Mouse (Mus musculus): ENCODE measurements around the gene Fmnl1. TPM values are rescaled to one million over a fixed set of nuclear protein-coding genes. Genes with fewer than 3 reads are reported as not detected.

The Fmnl1 gene
- 58.4 and 94.0 TPM in 2 replicates for total RNA-seq (2014; fragmentation: Nextera tagmentation)
- 21.3 and 31.0 TPM in 2 replicates for total RNA-seq (2017)

DNA sequence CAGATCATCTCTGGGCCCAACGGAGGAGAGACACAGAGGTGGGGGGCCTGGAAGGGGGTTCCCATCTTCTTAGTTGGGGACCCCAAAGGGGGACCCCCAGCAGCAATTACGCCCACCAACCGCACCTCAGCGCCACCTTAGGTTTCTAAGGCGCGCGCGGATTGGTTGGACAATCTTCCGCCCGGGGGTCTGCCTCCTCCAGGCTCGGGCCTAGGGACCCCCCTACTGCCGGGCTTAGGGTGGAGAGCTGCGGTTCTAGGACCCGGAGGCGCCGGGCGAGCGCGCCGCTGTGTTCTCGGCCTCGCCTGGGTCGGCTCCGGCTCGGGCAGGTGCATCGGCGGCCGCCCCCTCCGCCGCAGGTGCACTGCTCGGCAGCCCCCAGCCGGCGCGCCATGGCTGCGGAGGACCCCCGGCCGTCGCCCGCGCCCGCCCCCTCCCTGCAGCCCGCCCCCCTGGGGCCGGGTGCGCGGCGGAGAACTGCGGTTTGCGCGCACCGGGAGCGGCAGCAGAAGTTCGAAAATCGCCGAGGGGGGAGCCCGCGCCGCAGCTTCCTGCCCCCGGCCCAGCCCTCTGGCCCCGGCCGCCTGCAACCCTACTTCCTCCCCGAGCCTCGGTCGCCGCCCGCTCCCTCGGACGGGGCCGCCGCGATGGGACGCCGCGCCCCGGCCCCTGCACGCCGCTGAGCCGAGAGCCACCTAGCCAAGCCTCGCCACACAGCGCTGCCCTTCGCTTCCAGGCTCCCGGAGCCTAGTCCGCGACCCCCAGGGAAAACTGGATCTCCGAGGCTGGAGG is at the start of gene Fmnl1:
TSS of gene Fmnl1 (plus strand) at position 614 of the 792 bp plus-strand sequence.
- peak; percentile 28 for ATAC-seq (replicated peaks; ENCODE audit: poor library complexity, severe bottlenecking)

DNA sequence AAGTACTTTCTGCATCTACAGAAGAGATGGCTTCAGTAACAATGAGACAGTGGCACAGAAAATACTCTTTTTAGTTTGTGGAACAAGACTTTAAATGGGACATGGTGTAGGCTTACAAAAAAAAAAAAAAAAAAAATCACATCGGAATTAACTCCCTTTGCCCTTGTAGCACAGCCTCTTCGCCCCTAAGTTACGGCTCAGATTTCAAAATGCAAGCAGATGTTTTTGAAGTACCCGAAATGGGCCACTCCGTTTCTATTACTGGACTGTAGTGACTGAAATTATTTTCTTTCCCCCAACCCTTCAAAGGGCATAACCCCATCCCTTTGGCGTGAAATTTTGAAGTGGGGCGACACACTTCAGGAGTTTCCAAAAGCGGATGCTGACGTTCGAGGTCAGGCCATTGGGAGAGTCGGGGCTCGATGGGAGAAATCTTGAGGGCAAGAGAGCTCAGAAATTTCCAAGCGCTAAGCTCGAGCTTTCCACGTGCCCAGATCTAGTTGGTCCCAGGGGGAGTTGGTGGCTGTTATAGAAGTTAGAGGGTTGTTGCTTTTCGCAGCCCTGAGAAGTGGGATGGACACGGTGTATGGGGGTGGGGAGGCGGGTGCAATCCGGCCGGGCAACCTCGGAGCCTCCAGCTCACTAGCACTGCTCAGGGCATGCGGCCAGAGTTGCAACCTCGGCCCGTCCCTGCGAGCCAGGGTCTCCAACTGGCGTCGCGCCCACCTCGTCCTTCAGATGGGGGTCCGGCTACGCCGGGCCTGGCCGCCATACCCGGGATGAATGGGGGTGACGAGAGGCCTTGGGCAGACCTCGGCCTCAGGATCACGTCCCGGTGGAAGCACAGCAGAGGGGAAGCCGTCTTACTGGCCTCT is 39.0 kb upstream of the Fmnl1 start, which contains the start of gene Hexim2:
TSS of gene Hexim2 (plus strand) at position 729 of the 875 bp plus-strand sequence.
- ATAC-seq (replicated peaks; ENCODE audit: poor library complexity, severe bottlenecking): peak; percentile 25

DNA sequence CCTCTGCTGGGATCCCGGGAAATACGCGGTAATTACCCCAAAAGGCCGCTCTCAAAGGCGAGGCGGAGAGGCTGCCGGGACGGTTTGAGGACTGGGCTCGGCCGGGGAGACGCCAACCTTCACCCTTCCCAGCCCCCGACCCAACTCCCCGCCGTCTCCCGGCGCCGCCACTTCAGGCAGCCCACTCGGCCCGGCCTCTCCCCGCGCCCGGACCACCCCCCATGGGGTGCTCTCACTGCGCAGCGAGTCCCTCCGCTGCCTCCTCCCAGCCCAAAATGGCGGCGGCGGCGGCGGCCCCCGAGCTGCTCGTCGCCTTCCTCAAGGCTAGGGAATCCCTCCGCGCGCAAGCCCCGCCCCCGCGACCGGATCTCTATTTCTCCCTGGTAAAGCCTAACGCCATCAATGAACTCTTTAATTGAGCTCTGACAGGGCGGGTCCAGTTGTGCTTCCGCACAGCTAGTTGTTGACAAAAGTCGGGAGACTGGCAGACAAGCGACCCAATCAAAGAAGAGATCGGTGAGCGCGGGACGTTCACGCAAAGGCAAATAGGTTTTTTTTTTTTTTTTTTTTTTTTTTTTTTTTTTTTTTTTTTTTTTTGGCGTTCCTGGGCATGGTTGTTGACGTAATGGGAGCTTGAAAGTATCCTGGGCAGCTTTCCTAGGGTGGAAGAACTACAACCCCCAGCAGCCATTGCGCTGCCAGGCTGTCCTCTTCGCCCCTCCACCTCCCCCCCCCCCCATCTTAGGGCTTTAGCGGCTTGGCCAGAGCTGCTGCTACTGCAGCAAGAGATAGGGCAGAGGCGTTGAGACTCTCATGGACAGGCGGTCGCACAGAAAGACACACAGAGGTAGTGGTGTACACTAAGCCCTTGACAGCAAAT is 38.1 kb upstream of the Fmnl1 start:
- ATAC-seq (replicated peaks; ENCODE audit: poor library complexity, severe bottlenecking): peak; percentile 88

GRCm38 (mm10) chr11:103133456-103134185 is 37.3 kb upstream of the Fmnl1 start:
- ATAC-seq (replicated peaks; ENCODE audit: poor library complexity, severe bottlenecking): no peak

DNA sequence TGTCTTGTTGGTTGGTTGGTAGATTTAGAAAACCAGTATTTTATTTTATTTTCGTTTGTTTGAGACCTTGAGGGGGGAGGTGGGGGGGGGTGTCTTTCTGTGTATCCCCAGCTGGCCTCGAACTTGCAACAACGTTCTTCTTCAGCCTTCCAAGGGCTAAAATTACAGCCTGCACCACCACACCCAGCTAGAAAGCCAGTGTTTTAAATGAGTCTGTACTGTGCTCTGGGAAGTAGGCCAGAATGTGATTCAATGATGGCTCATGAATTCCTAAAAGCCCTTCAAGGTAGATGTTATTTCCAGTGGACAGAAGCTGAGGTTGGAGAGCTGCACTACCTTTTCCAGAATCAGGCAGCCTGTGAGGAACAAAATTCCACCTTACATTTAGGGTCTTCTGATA is 36.7 kb upstream of the Fmnl1 start:
- ATAC-seq (replicated peaks; ENCODE audit: poor library complexity, severe bottlenecking): no peak

GRCm38 (mm10) chr11:103136039-103136577 is 34.8 kb upstream of the Fmnl1 start:
- ATAC-seq (replicated peaks; ENCODE audit: poor library complexity, severe bottlenecking): peak; percentile 15; the same call in 1 of the 2 replicates

- no peak for ATAC-seq (replicated peaks; ENCODE audit: poor library complexity, severe bottlenecking)
Observed at GRCm38 (mm10) chr11:103139951-103140762, 30.8 kb upstream of the Fmnl1 start.

DNA sequence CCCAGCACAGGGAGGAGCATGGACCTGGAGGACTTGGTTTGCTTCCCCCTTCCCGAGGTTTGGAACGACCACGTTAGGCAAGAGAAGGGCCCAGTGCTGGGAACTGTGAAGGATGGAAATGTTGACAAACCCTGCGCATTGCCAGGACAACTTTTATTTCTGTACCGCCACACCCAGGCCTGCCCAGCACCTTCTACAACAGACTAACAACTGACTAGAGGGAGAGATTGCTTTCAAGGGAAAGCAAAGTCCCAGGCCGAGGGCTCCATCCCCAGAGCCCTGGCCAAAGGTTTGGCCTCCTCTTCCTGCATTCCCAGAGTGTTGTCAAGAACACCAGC is 30.2 kb upstream of the Fmnl1 start:
- ATAC-seq (replicated peaks; ENCODE audit: poor library complexity, severe bottlenecking): no peak

GRCm38 (mm10) chr11:103141101-103141943 is 29.6 kb upstream of the Fmnl1 start:
- no peak for ATAC-seq (replicated peaks; ENCODE audit: poor library complexity, severe bottlenecking)

DNA sequence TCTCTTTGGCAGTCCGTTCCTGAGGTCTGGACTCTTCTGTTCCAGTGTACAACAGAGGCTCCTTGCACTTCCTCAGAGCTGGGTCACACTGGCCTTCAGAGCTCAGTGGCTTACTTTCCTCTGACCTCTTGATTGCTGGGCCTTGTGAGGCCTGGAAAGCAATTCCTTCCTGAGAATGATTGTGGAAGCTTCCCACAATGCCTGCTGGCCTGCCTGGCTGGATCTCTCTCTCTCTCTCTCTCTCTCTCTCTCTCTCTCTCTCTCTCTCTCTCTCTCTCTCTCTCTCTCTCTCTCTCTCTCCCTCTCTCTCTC is 29.0 kb upstream of the Fmnl1 start:
- ATAC-seq (replicated peaks; ENCODE audit: poor library complexity, severe bottlenecking): no peak

- peak; percentile 24 for ATAC-seq (replicated peaks; ENCODE audit: poor library complexity, severe bottlenecking)
Observed at GRCm38 (mm10) chr11:103142441-103143182, 28.3 kb upstream of the Fmnl1 start.

DNA sequence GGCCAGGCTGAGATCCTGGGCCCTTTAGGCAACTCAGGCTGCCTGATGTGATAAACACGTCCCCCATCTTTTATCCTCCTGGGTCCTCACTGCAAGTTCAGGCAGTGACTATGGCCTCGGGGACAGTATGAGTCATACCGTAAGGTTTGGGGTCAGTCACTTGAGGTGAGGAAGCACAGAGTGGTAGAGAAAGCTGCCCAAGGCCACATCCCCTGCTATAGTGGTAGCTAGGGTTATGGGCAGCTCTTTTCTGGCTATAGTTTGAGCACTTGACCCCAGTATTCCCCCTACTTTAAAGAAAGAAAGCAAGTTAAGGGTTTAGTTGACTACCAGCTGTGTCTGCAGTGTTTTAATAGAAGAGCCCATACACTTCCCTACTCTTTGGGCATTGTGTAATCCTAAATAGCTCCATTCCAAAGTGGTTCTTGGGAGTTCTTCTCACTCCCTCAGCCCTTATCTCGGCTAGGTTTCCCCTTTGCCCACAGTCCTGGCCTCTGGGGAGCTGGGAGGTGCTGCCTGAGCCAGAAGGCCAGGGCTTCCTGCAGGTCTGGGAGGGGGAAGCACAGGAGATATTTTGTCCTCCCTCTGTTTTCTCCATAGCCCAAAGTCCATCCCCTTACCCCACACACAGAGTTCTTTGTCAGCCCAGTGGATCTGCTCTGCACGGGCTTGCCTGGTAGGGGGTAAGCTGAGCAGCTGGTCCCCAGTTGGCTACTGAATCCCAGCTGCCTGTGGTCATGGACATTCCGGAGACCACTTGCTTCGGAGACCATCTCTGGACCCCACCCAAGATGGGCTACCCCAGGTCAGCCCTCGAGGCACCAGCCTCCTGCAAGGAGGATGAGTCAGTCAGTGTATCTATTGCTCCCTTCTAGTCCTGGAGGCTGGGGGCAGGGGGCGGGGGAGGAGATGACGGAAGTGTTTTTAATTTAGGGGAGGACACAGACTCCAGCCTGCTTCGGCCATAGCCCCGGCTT is 26.3 kb upstream of the Fmnl1 start:
- 0 out of 2 replicates have a peak, but pooled peaks have one; percentile 18 for ATAC-seq (replicated peaks; ENCODE audit: poor library complexity, severe bottlenecking)

DNA sequence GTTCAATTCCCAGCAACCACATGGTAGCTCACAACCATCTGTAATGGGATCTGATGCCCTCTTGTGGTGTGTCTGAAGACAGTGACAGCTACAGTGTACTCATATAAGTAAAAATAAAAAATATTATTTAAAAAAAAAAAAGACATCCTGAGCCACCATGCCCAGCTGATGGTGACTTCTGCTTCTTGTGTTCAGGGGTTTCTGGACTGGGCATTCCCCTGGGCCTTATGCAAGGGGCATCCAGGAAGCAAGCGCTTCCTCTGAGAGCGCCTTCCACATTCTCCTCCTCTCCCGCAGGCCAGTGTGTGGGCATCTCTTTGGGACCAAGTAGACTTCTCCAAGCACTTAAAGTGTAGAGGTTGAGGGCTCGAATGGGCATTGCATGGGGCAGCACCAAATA is 24.5 kb upstream of the Fmnl1 start:
- peak; percentile 71 for ATAC-seq (replicated peaks; ENCODE audit: poor library complexity, severe bottlenecking)

- peak; percentile 54 for ATAC-seq (replicated peaks; ENCODE audit: poor library complexity, severe bottlenecking)
Observed at GRCm38 (mm10) chr11:103147766-103148165, 23.1 kb upstream of the Fmnl1 start.

DNA sequence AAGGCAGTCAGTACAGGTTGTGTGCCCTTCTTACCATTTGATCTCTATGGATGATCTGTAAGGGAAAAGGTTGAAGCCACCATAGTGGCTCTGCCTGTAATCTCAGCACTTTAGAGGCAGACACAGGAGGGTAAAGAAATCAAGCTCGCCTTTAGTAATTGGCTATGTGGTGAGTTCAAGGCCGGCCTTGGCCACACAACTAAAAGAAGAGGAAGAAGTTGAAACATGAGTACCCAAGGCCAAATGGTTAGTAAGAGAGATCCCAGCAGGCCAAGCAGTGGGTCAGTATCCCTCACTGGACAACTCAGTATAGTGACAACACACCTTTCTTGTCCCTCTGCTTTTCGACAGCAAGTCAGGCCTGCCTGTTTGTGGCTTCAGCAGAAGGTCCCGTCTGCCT is 21.1 kb upstream of the Fmnl1 start:
- ATAC-seq (replicated peaks; ENCODE audit: poor library complexity, severe bottlenecking): no peak

All from granulocyte monocyte progenitor cell, adult 5-6 weeks (primary cell).